Mouse (Mus musculus) hindbrain, postnatal 0 days (tissue): ENCODE results near the gene Prap1. TPM values are rescaled to one million over a fixed set of nuclear protein-coding genes. Genes with fewer than 3 reads are reported as not detected.
A peak's percentile ranks its signal among the peaks of the same experiment; 100 is the strongest.

Source experiments
- ATAC-seq: fragments of 200-750 bp; cut with Nextera tagmentation; 2 replicates; pipeline ENCODE4 v1.8.0; 2017; ENCODE audit warnings: mild to moderate bottlenecking, moderate TSS enrichment, moderate library complexity
- DNase-seq: peaks from one replicate; pipeline ENCODE4 v3.0.0-alpha.2; 2015; ENCODE audit warnings: low spot score
- H3K27ac ChIP-seq: fragments of 300-500 bp; sonication (generic); 2 replicates; pipeline ENCODE4 v1.5.1; 2014; ENCODE audit warnings: mild to moderate bottlenecking
- H3K27me3 ChIP-seq: fragments of 300-500 bp; sonication (generic); 2 replicates; pipeline ENCODE4 v1.6.1; 2014; ENCODE audit warnings: low read length, mixed read lengths; ENCODE audit not compliant: insufficient read depth
- H3K36me3 ChIP-seq: fragments of 300-500 bp; sonication (generic); 2 replicates; pipeline ENCODE4 v1.6.1; 2014; ENCODE audit warnings: low read length, mixed read lengths; ENCODE audit not compliant: insufficient read depth
- H3K4me1 ChIP-seq: fragments of 300-500 bp; sonication (generic); 2 replicates; pipeline ENCODE4 v1.6.1; 2014; ENCODE audit warnings: antibody characterized with exemption, low read length, mixed read lengths; ENCODE audit not compliant: insufficient read depth
- H3K4me2 ChIP-seq: fragments of 300-500 bp; sonication (generic); 2 replicates; pipeline ENCODE4 v1.6.1; 2014; ENCODE audit warnings: low read depth, mild to moderate bottlenecking, low read length, moderate library complexity, mixed read lengths
- H3K4me3 ChIP-seq: fragments of 300-500 bp; sonication (generic); 2 replicates; pipeline ENCODE4 v1.5.1; 2014; ENCODE audit warnings: low read length
- H3K9ac ChIP-seq: fragments of 300-500 bp; sonication (generic); replicated peaks from 2 replicates; pipeline ENCODE4 v1.6.1; 2014; ENCODE audit warnings: mild to moderate bottlenecking, low read length, moderate library complexity, mixed read lengths
- H3K9me3 ChIP-seq: fragments of 300-500 bp; sonication (generic); 2 replicates; pipeline ENCODE4 v1.6.1; 2016; ENCODE audit warnings: low read length, mixed read lengths
- CTCF ChIP-seq: IDR thresholded peaks from 2 replicates; pipeline ENCODE4 v1.5.1; 2016; ENCODE audit warnings: antibody characterized with exemption, control low read depth, low read depth
- WGBS: fragments of 180-500 bp; shearing (Covaris S2); extraction: QIAGEN DNeasy Blood & Tissue Kit; methylation state at CpG from one replicate; pipeline ENCODE4 v1.1.7; 2014; 5-methylcytosine and 5-hydroxymethylcytosine counted together
- polyA plus RNA-seq: library from polyadenylated mRNA; unstranded; fragments of >200 nt; fragmentation: Nextera tagmentation; extraction: Ambion mirVana; gene quantifications from 2 replicates; pipeline ENCODE4 v1.2.1, GENCODE M21; 2015
- total RNA-seq: library from RNA; depleted of rRNA; stranded (reverse); fragments of >200 nt; gene quantifications from 2 replicates; pipeline ENCODE4 v1.2.3, GENCODE M21; 2014

The Prap1 gene
- total and polyA plus RNA-seq, 2 experiments from 2014 or later = not detected

GRCm38 (mm10) chr7:140057413-140058407 is 35.5 kb upstream of the Prap1 start:
- DNase-seq (peak; percentile 83), ATAC-seq (peak; percentile 83)
- peak overlapping the region; percentile 49 for H3K4me3 ChIP-seq
- H3K27me3 ChIP-seq = peaks cover 6% of the 10 kb centered on the region; the same call in 1 of the 2 replicates
- H3K4me1 ChIP-seq = 0 out of 2 replicates have a peak, but pooled peaks cover 6% of the 10 kb centered on the region
- no peaks in the 10 kb centered on the region for H3K9me3 ChIP-seq
- H3K9ac ChIP-seq = peak overlapping the region; percentile 66
- no peaks in the 10 kb centered on the region for H3K36me3 ChIP-seq
- WGBS = 2% methylated on average over 52 of the region's 53 CpGs
- H3K27ac ChIP-seq = peak overlapping the region; percentile 60
- peak; percentile 38 for TF ChIP-seq CTCF
- peak overlapping the region; percentile 72 for H3K4me2 ChIP-seq

- H3K4me3 ChIP-seq = peak overlapping the region; percentile 49
- DNase-seq (peak; percentile 28), ATAC-seq (no peak)
- H3K36me3 ChIP-seq = no peaks in the 10 kb centered on the region
- H3K4me1 ChIP-seq = 0 out of 2 replicates have a peak, but pooled peaks cover 6% of the 10 kb centered on the region
- peak overlapping the region; percentile 66 for H3K9ac ChIP-seq
- no peak for TF ChIP-seq CTCF
- peak overlapping the region; percentile 60; the same call in 1 of the 2 replicates for H3K27ac ChIP-seq
- peaks cover 6% of the 10 kb centered on the region; the same call in 1 of the 2 replicates for H3K27me3 ChIP-seq
- H3K9me3 ChIP-seq = no peaks in the 10 kb centered on the region
- H3K4me2 ChIP-seq = peak overlapping the region; percentile 72
- 8% methylated on average over 7 of the region's 7 CpGs for WGBS
Measured at GRCm38 (mm10) chr7:140058528-140058927, 34.7 kb upstream of the Prap1 start.

- WGBS = 38% methylated on average over 4 of the region's 4 CpGs
- H3K27ac ChIP-seq = no peak overlapping the region
- H3K4me2 ChIP-seq = no peak overlapping the region
- no peak for DNase-seq
- no peak for ATAC-seq
- H3K9me3 ChIP-seq = no peaks in the 10 kb centered on the region
- H3K4me3 ChIP-seq = no peak overlapping the region
- H3K36me3 ChIP-seq = no peaks in the 10 kb centered on the region
- H3K4me1 ChIP-seq = 0 out of 2 replicates have a peak, but pooled peaks cover 6% of the 10 kb centered on the region
- H3K27me3 ChIP-seq = peaks cover 6% of the 10 kb centered on the region; the same call in 1 of the 2 replicates
- no peak for TF ChIP-seq CTCF
- H3K9ac ChIP-seq = no peak overlapping the region
Measured at GRCm38 (mm10) chr7:140059601-140060000, 33.6 kb upstream of the Prap1 start.

- no peak for TF ChIP-seq CTCF
- H3K4me2 ChIP-seq = peak overlapping the region; percentile 78
- peaks cover 5% of the 10 kb centered on the region; the same call in 1 of the 2 replicates for H3K27me3 ChIP-seq
- DNase-seq (peak; percentile 84), ATAC-seq (peak; percentile 30)
- no peaks in the 10 kb centered on the region for H3K9me3 ChIP-seq
- H3K4me1 ChIP-seq = 0 out of 2 replicates have a peak, but pooled peaks cover 6% of the 10 kb centered on the region
- H3K36me3 ChIP-seq = no peaks in the 10 kb centered on the region
- 2% methylated on average over 47 of the region's 47 CpGs for WGBS
- H3K9ac ChIP-seq = peak overlapping the region; percentile 40; the same call in 1 of the 2 replicates
- H3K27ac ChIP-seq = peak overlapping the region; percentile 56
- peak overlapping the region; percentile 37 for H3K4me3 ChIP-seq
Measured at GRCm38 (mm10) chr7:140060936-140061831, 32.0 kb upstream of the Prap1 start.

GRCm38 (mm10) chr7:140061832-140062130 is 31.4 kb upstream of the Prap1 start:
- Histone ChIP-seq H3K27me3 (no peaks in the 10 kb centered on the region; the same call in 1 of the 2 replicates), H3K27ac (no peak overlapping the region), H3K9ac (peak overlapping the region; percentile 40; the same call in 1 of the 2 replicates), H3K9me3 (no peaks in the 10 kb centered on the region), H3K4me3 (peak overlapping the region; percentile 37), H3K4me1 (0 out of 2 replicates have a peak, but pooled peaks cover 6% of the 10 kb centered on the region), H3K4me2 (peak overlapping the region; percentile 78), H3K36me3 (no peaks in the 10 kb centered on the region)
- ATAC-seq = no peak
- no peak for DNase-seq
- 1% methylated on average over 6 of the region's 6 CpGs for WGBS
- TF ChIP-seq CTCF = no peak

GRCm38 (mm10) chr7:140062307-140062706 is 30.9 kb upstream of the Prap1 start:
- no peak; the same call in 1 of the 2 replicates for ATAC-seq
- DNase-seq = peak; percentile 47
- Histone ChIP-seq H3K4me3 (no peak overlapping the region), H3K9me3 (no peaks in the 10 kb centered on the region), H3K27me3 (no peaks in the 10 kb centered on the region; the same call in 1 of the 2 replicates), H3K27ac (no peak overlapping the region), H3K9ac (no peak overlapping the region), H3K4me2 (no peak overlapping the region), H3K36me3 (no peaks in the 10 kb centered on the region), H3K4me1 (0 out of 2 replicates have a peak, but pooled peaks cover 6% of the 10 kb centered on the region)
- TF ChIP-seq CTCF = peak; percentile 59
- 17% methylated on average over 11 of the region's 11 CpGs for WGBS
